Mouse (Mus musculus) skeletal muscle tissue, adult 2 months (tissue): ENCODE results near the gene Cux2.
"Not testable (repeated sequence)": the region's sequence is repeated elsewhere in the genome, so short reads cannot be mapped to it uniquely, and the experiment has no call there.

Source experiments
- DNase-seq: peaks from one replicate; pipeline ENCODE4 v3.0.0-alpha.2; 2012; ENCODE audit warnings: low read depth, low spot score

The Cux2 gene

DNA sequence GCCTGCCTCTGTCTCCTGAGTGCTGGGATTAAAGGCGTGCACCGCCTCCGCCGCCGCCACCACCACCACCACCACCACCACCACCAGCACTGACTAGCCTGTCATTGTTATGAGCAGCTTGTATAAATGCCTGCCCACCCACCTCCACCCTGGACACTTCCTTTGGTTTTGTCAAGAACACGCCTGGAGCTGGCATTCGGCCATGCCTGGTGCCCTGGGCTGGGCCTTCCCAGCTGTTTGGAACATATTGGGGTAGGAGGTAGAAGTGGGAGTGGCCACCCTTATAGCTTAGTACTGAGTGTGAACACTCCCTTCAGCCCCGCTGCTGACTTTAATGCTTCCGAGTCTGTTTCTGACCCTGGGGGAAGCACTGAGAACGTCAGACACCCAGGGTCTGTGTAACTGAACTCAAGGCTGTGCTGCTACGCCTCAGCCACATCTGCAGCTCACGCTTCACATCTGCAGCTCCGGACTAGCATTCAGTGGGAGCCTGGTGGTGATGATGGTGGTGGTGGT is 178.3 kb downstream of the Cux2 start:
- no peak for DNase-seq

DNA sequence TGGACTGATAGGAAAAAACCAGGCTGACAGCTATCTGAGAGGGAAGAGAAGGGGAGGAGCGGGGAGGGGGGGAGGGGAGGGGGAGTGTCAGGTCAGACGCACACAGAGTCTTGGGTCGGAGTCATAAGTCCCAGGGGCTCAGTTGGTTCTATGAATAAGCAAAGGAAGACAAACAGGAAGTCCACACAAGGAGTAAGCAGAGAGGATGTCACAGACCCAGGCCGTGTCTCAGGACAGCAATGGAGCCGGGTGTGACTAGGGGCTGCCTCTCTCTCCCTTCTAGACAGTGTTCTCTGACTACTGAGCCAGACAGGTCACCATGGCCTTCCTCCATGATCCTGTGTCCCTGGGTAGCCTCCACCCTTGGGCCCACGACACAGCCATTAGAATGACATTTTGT is 179.1 kb downstream of the Cux2 start:
- DNase-seq = no peak

DNA sequence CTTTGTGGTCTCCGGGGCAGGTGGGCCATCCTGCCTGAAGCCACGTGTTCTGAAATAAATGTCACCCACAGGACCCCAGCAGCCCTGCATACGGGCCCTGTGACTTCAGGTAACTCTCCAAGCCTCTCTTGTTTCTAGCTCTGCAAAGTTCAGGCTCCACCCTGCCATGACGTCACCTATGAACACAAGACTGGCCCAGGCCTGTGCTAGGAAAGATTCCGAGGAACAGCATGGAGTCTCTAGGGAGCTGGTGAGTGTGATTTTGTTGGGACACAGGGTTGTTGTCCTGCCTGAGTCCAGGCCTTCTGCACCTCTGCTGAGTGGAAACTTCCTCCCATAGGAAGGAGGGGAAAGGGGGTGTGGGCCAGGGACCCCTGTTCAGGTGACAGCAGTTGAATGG is 181.9 kb downstream of the Cux2 start:
- DNase-seq = no peak

DNA sequence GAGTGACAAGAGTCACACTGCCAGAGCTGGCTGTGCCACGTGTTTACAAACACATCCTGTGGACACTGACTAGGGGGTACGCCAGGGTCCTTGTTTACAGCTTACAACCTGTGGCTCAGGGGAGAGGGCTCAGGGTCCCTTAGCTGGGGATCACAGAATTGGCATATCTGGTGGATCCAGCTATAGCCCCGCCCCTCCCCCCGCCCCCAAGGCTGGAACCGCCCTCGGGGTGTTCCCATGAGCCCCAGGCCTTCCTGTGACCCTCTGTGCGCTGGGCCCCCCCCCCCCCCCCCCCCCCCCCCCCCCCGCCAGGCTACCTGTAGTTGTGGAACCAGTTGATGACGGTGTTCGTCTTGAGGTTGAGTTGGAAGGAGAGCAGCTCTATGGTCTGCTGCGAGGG is 185.6 kb downstream of the Cux2 start:
- DNase-seq = no peak

DNA sequence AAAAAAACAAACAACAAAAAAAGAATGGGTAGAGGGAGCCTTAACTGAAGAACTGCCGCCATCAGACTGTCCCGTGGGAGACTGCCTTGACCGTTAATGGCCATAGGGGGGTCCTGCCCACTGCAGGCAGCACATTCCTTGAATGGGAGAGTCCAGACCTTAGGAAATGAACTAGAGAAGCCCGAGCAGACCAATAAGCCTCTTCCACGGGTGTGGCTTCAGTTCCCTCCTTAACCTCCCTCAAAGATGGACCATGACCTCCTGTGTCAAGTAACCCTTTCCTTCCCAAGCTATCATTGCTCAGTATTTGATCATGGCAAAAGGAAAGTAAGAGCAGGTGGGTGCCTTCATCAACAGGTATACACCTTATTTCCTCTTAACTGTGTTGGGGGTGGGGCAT is 187.9 kb downstream of the Cux2 start:
- DNase-seq = no peak

DNA sequence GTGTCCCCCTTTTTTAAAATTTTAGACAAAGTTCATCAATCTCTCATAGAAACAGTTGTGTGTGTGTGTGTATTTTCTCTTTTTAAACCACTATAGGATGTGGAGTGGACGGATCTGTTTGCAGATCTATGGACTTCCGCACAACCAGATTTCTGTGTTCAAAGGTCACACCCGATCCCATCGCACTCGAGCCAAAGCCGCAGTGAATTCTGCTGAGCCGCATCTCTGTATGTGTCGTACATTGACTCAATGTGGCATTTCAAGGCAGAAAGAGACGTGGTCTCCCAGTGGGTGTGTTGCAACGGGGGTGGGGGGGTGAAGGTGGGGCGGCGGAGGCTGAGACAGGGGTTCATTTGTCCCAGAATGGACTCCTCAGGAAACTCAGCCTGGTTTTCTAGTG is 191.5 kb downstream of the Cux2 start:
- DNase-seq = no peak

DNA sequence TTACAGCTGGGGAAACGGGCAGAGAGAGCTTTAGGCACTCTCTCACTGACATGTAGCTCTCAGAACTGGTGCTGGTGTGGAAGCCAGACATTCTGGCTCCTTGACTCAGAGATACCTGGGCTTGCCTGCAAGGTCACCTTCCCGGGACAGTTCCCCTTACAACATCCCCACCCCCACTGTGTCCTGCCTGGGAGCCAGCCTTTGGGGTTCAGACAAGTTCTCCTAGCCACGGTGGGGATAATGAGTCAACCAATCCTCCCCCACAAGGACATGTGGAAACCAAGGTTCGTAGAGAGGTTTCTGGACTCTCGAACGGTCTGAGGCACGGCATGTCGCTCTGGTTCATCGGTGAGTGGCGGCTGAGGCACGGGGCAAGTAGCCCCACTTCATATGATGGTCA is 193.2 kb downstream of the Cux2 start:
- DNase-seq = no peak

DNA sequence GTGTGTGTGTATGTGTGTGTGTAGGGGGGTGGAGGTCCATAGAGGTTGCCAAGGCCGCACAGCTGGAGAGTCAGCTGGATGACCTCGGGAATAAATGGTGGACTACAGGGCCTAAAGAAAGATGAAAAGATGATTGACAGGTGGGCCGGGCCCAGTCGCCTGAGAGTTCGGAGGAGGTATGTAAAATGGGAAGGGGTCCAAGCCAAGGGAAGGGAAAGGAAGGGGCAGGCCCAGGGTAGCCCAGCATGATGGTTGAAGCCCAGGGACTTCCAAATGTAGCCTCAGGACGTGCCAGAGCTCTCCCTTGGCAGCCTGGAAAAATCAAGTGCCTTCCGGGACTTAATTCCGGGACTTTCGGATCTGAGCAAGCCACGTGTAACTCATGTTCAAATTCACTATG is 195.1 kb downstream of the Cux2 start:
- no peak for DNase-seq

DNA sequence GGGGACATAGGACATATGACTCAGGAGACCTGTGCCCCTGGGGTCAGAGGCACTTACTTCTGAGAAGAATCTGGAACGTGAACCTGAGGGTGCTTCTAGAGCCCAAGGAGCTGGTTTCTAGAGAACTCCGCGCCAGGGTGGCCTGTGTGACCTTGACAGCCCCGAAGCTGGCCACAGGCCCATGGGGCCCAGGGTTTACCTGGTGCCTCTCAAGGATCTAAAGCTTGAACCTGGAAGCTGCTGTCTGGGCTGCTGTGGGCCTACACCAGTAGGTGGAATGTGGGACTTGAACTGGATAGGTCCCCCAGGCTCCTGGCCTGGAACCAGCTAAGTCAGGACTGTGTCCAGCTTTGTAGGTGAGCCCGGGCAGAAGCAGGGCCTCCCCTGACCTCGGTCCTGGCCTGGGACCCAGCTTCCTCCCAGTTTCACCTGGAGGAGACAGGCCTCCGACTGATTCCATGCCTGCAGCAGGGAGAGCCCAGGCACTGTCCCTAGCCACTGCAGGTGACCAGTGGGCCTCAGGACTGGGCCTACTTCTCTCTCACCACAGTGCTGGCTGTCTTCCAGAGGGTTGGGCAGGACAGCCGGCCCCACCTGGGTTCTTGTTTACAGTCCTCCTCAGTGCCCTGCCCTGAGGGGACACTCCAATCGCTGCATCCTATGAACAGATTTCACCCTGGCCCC is 196.4 kb downstream of the Cux2 start:
- DNase-seq = no peak

DNA sequence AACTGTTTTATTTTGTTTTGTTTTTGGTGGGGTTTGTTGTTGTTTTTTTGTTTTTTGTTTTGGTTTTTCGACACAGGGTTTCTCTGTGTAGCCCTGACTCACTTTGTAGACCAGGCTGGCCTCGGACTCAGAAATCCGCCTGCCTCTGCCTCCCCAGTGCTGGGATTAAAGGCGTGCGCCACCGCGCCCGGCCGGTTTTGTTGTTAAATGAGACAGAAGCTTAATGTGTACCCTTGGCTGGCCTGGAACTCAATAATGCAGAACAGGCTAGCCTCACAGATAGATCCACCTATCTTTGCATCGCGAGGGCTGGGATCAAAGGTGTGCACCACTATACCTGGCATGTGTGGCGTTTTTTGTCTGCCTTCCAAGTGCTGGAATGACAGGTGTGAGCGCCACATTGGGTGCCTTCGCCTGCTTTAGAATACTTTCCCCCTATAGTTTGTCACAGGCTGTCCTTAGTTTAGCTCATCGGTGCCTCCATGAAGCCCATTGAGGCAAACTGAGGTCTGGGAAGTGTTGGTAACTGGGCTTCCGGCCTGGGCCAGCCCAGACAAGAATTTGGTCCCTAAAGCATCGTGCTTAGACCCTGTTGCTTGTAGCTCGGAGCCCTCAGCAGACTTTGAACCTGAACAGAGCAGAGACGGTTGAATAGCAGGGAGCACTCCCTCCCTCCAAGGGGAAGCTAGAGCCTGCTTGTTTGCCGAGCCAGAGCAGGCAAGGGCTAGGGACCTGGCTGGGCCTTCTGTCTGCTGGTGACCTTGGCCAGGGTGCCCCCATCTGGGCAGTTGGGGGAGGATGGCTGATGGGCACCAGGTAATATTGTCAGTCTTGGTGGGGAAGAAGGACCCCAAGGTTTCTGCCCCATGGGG is 200.2 kb downstream of the Cux2 start:
- no peak for DNase-seq

DNA sequence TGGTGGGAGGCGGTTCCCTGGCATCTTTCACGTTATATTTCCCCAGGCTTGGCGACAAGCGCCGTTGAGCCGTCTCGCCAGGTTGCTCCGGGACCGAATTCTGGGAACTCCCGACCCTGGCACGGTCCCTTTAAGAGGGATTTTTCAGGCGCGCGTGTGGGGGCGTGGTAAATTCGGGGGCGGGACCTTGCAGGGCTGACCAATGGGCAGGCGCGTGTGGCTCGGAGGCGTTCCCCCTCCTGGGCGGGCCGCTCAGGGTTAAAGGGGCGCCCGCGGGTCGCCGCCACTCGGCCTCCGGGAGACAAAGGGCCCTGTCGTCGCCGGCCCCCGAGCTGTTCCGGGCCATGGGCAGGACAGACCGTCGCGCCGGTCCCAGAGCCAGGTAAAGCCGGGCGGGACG is 201.2 kb downstream of the Cux2 start, which contains the start of gene Pheta1:
TSS of gene Pheta1 (plus strand) at position 242 of the 400 bp plus-strand sequence.
- peak; percentile 92 for DNase-seq

DNA sequence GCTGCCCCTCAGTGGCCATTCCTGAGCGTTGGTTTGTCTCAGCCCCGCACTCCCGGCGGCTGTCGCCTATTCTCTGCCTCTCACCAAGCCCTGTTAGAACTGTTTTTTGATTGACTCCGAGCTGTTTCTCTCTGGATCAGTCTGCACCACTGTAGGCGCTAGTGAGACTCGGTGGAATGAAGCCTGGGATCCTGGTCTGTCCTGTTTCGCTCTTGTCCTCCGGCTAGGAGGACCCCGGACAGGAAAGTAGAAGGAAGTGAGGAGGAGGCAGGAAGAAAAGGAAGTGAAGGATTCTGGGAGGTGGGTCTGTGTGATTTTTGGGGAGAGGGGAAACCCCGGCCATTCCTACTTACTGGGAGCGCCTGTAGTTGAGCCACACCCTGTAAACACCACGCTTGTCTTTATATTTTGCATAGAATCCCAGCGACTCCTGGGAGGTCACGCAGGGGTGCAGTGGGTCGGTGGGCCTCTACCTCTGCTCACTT is 201.8 kb downstream of the Cux2 start:
- DNase-seq = peak; percentile 55

DNA sequence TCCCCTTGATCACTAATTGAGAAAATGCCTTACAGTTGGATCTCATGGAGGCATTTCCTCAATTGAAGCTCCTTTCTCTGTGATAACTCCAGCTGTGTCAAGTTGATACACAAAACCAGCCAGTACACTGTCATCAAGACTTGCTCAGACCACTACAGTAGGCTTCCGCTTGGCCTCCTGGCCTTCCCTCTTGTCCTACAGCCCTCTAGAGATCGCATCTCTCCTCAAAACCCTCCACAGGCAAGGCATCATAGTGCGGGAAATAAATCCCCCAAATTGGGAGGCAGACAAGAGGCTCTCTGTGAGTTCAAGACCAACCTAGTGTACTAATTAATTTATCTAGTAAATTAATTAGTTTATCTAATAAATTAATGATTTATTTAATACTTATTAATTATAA is 202.6 kb downstream of the Cux2 start:
- not testable (repeated sequence) for DNase-seq

DNA sequence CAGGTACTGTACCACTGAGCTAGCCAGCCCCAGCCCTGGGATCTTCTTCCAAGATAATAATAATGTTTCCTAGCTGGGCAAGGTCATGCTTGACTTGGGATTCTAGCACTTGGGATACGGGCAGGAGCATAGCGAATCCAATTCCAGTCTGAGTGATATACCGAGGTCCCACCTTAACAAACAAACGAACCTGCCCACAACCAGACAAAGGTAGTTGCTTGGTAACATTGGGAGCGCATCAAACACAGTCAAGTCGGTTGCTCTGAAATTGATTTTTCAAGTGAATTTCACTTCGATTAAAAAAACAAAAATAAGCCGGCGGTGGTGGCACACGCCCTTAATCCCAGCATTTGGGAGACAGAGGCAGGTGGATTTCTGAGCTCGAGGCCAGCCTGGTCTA is 203.6 kb downstream of the Cux2 start:
- DNase-seq = no peak

DNA sequence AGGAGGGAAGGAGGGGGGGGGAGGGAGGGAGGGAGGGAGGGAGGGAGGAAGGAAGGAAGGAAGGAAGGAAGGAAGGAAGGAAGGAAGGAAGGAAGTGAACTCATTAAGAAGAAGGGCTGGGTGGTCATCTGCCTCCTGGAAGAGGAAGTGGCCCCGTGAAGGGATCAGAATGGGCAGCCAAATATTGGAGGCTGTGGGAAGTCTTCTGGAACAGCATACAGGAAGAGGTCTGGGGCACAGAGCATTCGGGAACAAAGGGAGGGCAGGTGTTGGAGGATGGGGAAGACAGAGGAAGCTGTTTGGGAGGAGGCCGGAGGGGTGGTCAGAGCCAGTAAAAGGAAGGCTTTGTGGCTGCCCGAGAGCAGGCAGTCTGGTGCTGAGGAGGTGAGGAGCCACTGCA is 204.5 kb downstream of the Cux2 start:
- no peak for DNase-seq

DNA sequence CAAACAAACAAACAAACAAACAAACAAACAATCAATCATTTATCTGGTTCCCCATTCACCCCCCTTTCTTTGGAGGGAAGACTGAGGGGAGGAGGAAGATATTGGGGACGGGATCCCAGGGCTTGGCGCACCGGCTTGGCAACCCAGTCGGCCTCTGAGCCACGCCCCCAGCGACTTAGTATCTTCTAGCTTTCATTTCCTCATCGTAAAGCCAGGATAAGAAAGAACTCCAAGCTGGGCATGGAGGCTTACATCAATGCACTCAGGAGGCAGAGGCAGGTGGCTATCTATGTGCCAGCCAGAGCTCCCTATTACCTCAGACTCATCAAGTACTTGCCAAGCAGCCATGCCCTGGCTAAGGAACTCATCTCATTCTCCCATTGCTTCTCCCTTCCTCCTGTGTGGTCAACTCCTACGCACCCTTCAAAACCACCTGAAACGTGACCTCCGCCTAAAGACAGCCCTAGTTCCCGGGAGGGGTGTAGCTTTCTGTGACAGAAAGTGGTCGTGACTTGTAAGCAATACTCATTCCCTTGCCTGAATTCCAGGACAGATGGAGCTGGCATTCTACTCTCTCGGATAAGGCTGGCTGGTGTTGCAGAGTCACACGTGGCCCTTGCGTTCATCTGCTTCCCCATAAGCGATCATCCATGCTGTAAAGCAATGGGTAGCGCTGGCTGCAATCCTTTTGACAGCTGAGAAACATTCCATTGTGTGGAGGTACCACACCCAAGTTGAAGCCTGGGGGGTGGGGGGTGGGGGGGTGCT is 206.6 kb downstream of the Cux2 start:
- no peak for DNase-seq

DNA sequence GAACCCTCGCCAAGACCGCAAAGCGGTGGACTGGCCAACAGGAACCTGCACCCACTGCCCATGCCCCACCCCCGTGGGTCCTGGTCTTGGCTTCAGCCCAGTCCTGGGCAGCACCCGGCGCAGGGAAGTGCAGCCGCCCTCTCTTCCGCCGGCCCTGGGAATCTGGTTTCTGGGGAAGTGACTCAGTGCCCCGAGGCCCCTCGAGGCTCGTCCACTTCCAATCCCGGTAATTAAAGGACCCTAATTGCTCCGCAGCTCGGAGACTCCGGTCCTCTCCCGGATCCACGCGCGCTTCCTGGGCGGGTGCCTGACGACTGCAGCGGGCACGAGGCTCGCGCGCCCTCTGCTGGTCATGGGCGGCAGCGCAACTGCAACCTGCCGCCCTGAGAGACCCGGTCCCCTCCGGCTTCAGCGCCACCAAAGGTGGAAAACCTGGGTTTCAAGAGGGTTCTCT is 207.2 kb downstream of the Cux2 start:
- DNase-seq = peak; percentile 65

DNA sequence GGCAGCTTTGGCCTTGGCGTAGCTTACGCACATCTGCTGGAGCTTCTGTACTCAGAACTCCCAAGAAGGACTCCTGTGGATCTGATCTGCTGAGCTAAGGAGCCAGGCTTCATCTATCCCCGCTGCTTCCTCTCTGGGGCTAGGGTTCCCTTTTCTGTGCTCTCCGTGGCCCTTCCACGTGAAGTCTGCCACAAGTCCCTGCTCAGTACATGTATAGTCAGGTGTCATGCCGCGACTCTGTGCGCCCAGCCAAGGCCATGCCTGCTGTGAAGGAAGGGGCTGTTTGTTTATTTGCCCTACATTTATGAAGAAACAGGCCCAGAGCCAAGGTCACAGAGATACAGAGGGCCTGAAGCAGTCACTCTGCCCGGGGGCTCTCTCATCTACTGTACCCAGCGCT is 207.9 kb downstream of the Cux2 start:
- DNase-seq = no peak

DNA sequence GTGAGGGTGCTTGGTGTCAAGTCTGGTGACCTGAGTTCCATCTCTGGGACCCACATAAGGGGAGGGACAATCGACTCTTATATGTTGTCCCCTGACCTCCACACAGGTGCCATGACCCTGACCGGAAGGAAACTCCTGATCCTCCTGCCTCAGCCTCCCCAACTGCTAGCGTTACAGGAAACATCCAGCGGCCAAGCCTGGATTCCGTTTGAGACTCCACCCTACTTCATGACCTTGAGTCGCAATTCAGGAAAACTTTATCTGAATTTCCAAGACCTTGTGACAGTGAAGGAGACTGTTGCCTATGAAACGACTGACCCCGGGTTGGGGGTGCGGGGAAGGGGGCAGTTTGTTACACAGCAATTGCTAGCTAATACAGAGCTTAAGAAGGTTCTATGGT is 208.4 kb downstream of the Cux2 start:
- DNase-seq = no peak

DNA sequence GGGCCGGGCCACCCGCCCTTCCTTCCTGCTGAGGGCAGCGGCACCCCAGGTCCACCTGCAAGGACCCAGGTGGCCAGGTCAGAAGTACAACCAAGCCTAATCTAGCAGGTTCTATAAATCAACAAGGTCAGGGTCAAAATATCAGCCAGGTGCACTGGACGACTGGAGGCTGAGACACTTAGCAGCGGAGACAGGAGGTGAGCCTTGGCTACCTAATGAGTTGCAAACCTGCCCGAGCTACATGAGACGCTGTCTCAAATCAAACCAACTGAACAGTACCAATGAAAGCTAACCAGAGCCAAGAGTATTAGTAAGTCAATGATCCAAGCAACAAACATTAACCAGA is 210.8 kb downstream of the Cux2 start:
- no peak for DNase-seq

DNA sequence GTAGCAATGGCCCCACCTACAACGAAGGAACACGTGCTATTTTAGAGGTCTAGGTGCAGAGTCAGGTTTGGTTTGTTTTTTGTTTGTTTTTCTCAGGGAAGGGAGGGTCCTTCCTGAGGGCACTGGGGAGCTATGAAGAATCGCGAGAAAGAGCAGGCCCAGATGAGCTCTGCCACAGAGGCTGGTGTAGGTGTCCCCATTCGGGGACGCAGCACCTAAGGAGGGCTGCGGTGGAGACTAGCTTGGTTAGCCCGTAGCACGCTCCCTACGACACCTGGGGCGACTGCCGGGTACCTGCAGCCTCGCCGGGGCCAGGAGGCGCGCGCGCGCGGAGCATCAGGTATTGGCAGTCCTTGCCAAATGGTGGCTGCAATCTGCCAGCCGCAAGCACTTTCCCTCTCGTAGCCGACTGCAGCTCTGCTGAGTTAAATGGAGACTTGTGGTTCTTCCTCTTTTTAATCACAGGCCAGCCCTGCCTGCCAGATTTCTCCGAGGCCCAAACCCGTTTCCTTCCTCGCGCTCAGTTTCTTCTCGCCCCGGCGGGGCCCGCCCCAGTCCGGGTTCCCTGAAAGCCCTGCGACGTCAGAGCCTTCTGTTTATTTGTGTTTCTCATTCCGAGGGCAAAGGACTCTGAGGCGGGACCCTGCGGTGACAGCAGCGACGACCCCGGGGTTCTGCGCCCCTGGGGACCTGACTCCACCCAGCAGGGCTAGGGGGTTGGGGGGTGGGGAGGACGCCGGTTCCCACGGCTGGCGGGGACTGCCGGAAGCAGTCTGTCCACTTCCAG is 211.4 kb downstream of the Cux2 start:
- peak; percentile 55 for DNase-seq
